ENCODE assay signal across 15 mouse cellular contexts in genomic region chr17:12174896-12175295, GRCm38 (mm10). TPM values are rescaled to one million over a fixed set of nuclear protein-coding genes. Genes with fewer than 3 reads are reported as not detected.
DNase-seq lines count a peak whose midpoint lies in the region; ATAC-seq lines count a peak whose summit lies in the region.
"Had no signal": no experiment of that assay in that cellular context is flagged by ENCODE, and none has a peak within 500 bp of the region (broad histone marks: within the 10 kb centered on the region; RNA-seq: fewer than 3 reads in every experiment).

No protein-coding gene starts in this region.

- DNase-seq in CD4-positive, CD25-positive, alpha-beta regulatory T cell, adult 2 months (ENCODE audit: low read depth, low spot score) = peak; percentile 10
- DNase-seq in lung, postnatal 10 days = peak; percentile 58
- no peak for DNase-seq in lung, postnatal 25 days (ENCODE audit: low spot score)
- peak; percentile 6 for DNase-seq in 416B (ENCODE audit: low read depth)
- peak; percentile 52 for DNase-seq in induced T-regulatory cell, adult 2 months (ENCODE audit: low read depth)
- no peak for DNase-seq in urinary bladder, postnatal 4 days (ENCODE audit: low spot score in 2 of 2)
- no peak for DNase-seq in right cerebral cortex, adult 18-20 months
- DNase-seq: adrenal gland, postnatal 36 days; cerebellum, adult 2 months; gastrocnemius, postnatal 10 days; heart, adult 18-20 months; kidney, postnatal 4 days; thymus, adult 18-20 months had no signal

- ATAC-seq in CD4-positive, CD25-positive, alpha-beta regulatory T cell, adult 4 months = no peak
- ATAC-seq: intestine, embryonic 15.5 days had no signal

RNA-seq across cellular contexts. Expression of gene Agpat4, which starts 56.4 kb away (rescaled TPM):
- polyA plus RNA-seq in CD4-positive, CD25-positive, alpha-beta regulatory T cell, adult 4 months (2017; shearing (Covaris generic)) = 10 to 100 TPM; 15.8 to 18.2 TPM

Comparison
In these comparisons a context has a peak if more than half of its experiments do, and no peak if none do; other contexts are left out.
1. DNase-seq: peak in CD4-positive, CD25-positive, alpha-beta regulatory T cell, adult 2 months (single experiment), lung, postnatal 10 days (single experiment), 416B (single experiment) and induced T-regulatory cell, adult 2 months (single experiment); none in lung, postnatal 25 days (single experiment), urinary bladder, postnatal 4 days (0 of 2) and right cerebral cortex, adult 18-20 months (single experiment).